Mouse (Mus musculus) erythroblast, embryonic 14.5 days (primary cell): Measurements from ENCODE around the gene Hspb3. TPM values are rescaled to one million over a fixed set of nuclear protein-coding genes. Genes with fewer than 3 reads are reported as not detected.

Experiments
- H3K27me3 ChIP-seq: 2 replicates; pipeline ENCODE4 v1.6.1; 2012; ENCODE audit warnings: inconsistent platforms; ENCODE audit not compliant: control insufficient read depth
- H3K36me3 ChIP-seq: 2 replicates; pipeline ENCODE4 v1.6.1; 2012; ENCODE audit warnings: mild to moderate bottlenecking, inconsistent platforms; ENCODE audit not compliant: control insufficient read depth
- H3K4me1 ChIP-seq: 2 replicates; pipeline ENCODE4 v1.6.1; 2012; ENCODE audit warnings: inconsistent platforms; ENCODE audit not compliant: control insufficient read depth
- H3K4me3 ChIP-seq: replicated peaks from 2 replicates; pipeline ENCODE3; 2012; ENCODE audit warnings: moderate library complexity, mild to moderate bottlenecking, inconsistent platforms
- H3K9me3 ChIP-seq: 2 replicates; pipeline ENCODE4 v1.6.1; 2012; ENCODE audit warnings: low read length, inconsistent platforms, mixed read lengths; ENCODE audit not compliant: control insufficient read depth
- GATA1 ChIP-seq: IDR thresholded peaks from 2 replicates; pipeline ENCODE4 v1.6.1; 2012; ENCODE audit warnings: low read length, inconsistent platforms, mixed read lengths
- TAL1 ChIP-seq: IDR thresholded peaks from 3 replicates; pipeline ENCODE4 v1.6.1; 2012; ENCODE audit warnings: low read length, inconsistent platforms, mixed read lengths
- polyA plus RNA-seq: library from polyadenylated mRNA; stranded (reverse); fragments of >175 nt; gene quantifications from 2 replicates; pipeline ENCODE4 v1.2.3, GENCODE M21; 2012

Gene Hspb3
- polyA plus RNA-seq: not detected in 2 replicates

GRCm38 (mm10) chr13:113663151-113663779 lies at the start of gene Hspb3:
TSS of gene Hspb3 (minus strand) at chr13:113663676.
- Histone ChIP-seq H3K4me1 (no peaks in the 10 kb centered on the region), H3K4me3 (no peak within 1 kb of the TSS), H3K9me3 (no peaks in the 10 kb centered on the region), H3K36me3 (no peaks in the 10 kb centered on the region), H3K27me3 (no peaks in the 10 kb centered on the region)
- TF ChIP-seq TAL1 (no peak), GATA1 (no peak)

DNA sequence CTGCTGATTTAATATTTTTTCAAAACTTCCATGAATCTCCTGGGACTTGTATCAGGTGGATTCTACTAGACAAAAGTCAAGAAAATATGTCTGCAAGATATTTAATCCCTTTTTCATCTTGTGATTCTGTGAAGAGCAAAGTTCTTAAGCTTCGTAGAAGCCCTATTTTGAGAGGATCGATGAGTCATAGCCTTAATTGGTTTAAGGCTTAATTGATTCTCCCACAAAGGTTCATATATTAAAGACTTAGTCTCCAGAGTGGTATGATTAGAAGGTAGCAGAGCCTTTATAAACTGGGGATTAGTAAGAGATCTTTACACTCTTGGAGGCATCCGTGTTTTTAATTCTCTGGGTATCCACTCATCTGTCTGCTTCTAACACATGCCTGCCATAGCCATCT lies 49.7 kb upstream of the Hspb3 start:
- no peaks in the 10 kb centered on the region for H3K27me3 ChIP-seq
- H3K9me3 ChIP-seq: peaks cover 6% of the 10 kb centered on the region
- no peaks in the 10 kb centered on the region for H3K36me3 ChIP-seq
- TF ChIP-seq TAL1 (no peak), GATA1 (no peak)
- H3K4me3 ChIP-seq: no peak overlapping the region
- peaks cover 3% of the 10 kb centered on the region for H3K4me1 ChIP-seq

DNA sequence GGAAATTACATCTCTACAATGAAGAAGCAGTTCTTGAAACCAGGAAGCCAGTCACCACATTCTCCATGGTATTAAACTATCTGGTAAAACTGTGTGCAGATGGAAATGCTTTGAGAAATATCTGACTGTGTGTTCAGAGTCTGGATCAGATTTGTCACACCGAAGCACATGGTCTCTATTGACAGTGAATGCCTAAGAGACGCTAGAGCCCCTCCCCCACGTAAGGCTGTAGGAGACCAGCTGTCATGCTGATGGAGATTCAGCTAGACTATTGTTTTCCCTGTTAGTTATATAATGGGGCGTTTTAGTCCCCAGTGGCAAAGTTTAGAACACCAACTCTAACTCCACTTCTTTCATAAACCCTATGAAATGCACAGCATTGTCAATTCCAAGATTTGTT lies 42.7 kb upstream of the Hspb3 start:
- no peaks in the 10 kb centered on the region for H3K36me3 ChIP-seq
- no peaks in the 10 kb centered on the region for H3K27me3 ChIP-seq
- no peaks in the 10 kb centered on the region for H3K4me1 ChIP-seq
- H3K9me3 ChIP-seq: 0 out of 2 replicates have a peak, but pooled peaks cover 3% of the 10 kb centered on the region
- no peak for TF ChIP-seq GATA1
- TF ChIP-seq TAL1: no peak
- no peak overlapping the region for H3K4me3 ChIP-seq

DNA sequence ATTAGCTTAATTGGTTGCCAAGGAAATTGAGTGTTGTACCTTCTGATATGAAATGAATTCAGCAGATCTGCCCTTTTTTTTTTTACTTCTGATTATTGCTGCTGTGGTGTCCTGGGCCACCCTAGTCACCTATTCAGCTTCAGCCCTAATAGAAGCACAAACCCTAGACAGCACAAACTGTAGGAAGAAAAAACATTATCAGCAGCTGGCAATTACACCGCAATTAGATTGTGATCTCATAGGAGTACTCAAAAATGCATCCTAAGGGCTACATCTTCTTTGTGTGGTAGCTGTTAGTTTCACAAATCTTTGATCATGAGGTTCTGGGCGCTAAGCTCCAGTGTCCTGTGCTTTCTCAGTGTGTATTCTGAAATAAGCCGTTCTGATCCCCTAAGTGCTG lies 37.7 kb upstream of the Hspb3 start:
- peaks cover 10% of the 10 kb centered on the region for H3K4me1 ChIP-seq
- TF ChIP-seq GATA1 (no peak), TAL1 (no peak)
- peaks cover 10% of the 10 kb centered on the region; the same call in 1 of the 2 replicates for H3K9me3 ChIP-seq
- no peaks in the 10 kb centered on the region for H3K27me3 ChIP-seq
- H3K36me3 ChIP-seq: no peaks in the 10 kb centered on the region
- H3K4me3 ChIP-seq: no peak overlapping the region

- Histone ChIP-seq H3K36me3 (no peaks in the 10 kb centered on the region), H3K4me1 (peaks cover 10% of the 10 kb centered on the region), H3K9me3 (peaks cover 10% of the 10 kb centered on the region; the same call in 1 of the 2 replicates), H3K27me3 (no peaks in the 10 kb centered on the region), H3K4me3 (no peak overlapping the region)
- no peak for TF ChIP-seq TAL1
- no peak for TF ChIP-seq GATA1
Measured at GRCm38 (mm10) chr13:113699928-113700327, 36.5 kb upstream of the Hspb3 start.

GRCm38 (mm10) chr13:113699415-113699873 lies 36.0 kb upstream of the Hspb3 start:
- H3K27me3 ChIP-seq: no peaks in the 10 kb centered on the region
- H3K4me3 ChIP-seq: peak overlapping the region; percentile 16
- H3K9me3 ChIP-seq: peaks cover 10% of the 10 kb centered on the region; the same call in 1 of the 2 replicates
- H3K36me3 ChIP-seq: no peaks in the 10 kb centered on the region
- TF ChIP-seq TAL1 (no peak), GATA1 (no peak)
- H3K4me1 ChIP-seq: peaks cover 10% of the 10 kb centered on the region

GRCm38 (mm10) chr13:113696838-113697321 lies 33.4 kb upstream of the Hspb3 start:
- TF ChIP-seq TAL1: no peak
- no peak for TF ChIP-seq GATA1
- H3K27me3 ChIP-seq: no peaks in the 10 kb centered on the region
- H3K4me3 ChIP-seq: no peak overlapping the region
- H3K9me3 ChIP-seq: peaks cover 8% of the 10 kb centered on the region; the same call in 1 of the 2 replicates
- H3K36me3 ChIP-seq: no peaks in the 10 kb centered on the region
- peaks cover 10% of the 10 kb centered on the region for H3K4me1 ChIP-seq

GRCm38 (mm10) chr13:113693383-113693782 lies 29.9 kb upstream of the Hspb3 start:
- no peaks in the 10 kb centered on the region for H3K36me3 ChIP-seq
- no peak overlapping the region for H3K4me3 ChIP-seq
- peaks cover 4% of the 10 kb centered on the region; the same call in 1 of the 2 replicates for H3K4me1 ChIP-seq
- H3K9me3 ChIP-seq: peaks cover 5% of the 10 kb centered on the region; the same call in 1 of the 2 replicates
- no peak for TF ChIP-seq TAL1
- no peak for TF ChIP-seq GATA1
- H3K27me3 ChIP-seq: no peaks in the 10 kb centered on the region

GRCm38 (mm10) chr13:113691644-113692043 lies 28.2 kb upstream of the Hspb3 start:
- Histone ChIP-seq H3K4me1 (peaks cover 4% of the 10 kb centered on the region; the same call in 1 of the 2 replicates), H3K9me3 (no peaks in the 10 kb centered on the region), H3K4me3 (no peak overlapping the region), H3K36me3 (no peaks in the 10 kb centered on the region), H3K27me3 (no peaks in the 10 kb centered on the region)
- TF ChIP-seq TAL1: no peak

DNA sequence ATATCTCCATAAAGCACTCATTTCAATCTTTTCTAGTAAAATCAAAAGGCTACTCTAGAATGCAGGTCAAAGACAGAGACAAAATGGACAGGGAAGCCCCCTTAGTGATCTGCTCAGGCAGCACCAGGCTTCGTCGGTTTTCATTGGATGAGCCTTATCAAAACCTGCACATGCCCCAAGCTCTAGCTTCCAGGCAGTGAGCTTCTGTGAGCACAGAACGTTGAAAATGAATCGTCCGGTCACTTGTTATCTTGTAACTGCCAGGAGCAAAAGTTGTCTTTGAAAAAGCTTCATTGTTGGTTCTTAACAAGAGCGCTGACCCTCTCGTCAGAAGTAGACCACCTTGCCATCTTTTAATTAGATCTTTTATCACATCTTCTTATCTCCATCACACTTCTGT lies 26.4 kb upstream of the Hspb3 start:
- peaks cover 4% of the 10 kb centered on the region; the same call in 1 of the 2 replicates for H3K4me1 ChIP-seq
- no peaks in the 10 kb centered on the region for H3K27me3 ChIP-seq
- H3K4me3 ChIP-seq: no peak overlapping the region
- H3K9me3 ChIP-seq: no peaks in the 10 kb centered on the region
- TF ChIP-seq GATA1 (no peak), TAL1 (no peak)
- H3K36me3 ChIP-seq: no peaks in the 10 kb centered on the region
